In genomic region chr2:76050911-76051310, GRCm38 (mm10) we compare ENCODE assay signal across 12 mouse cellular contexts.
"Had no signal": no experiment of that assay in that cellular context is flagged by ENCODE, and none has a peak within 500 bp of the region (broad histone marks: within the 10 kb centered on the region; RNA-seq: fewer than 3 reads in every experiment).

No protein-coding gene starts in this region.

- H3K4me2 ChIP-seq: intestine, embryonic 15.5 days; limb, embryonic 15.5 days; liver, embryonic 12.5 days; midbrain, embryonic 12.5 days; stomach, embryonic 15.5 days had no signal

- H3K27ac ChIP-seq: intestine, embryonic 15.5 days; limb, embryonic 15.5 days; liver, embryonic 12.5 days; midbrain, embryonic 12.5 days; stomach, embryonic 15.5 days had no signal

- H3K9me3 ChIP-seq: intestine, embryonic 15.5 days; limb, embryonic 15.5 days; liver, embryonic 12.5 days; midbrain, embryonic 12.5 days; stomach, embryonic 15.5 days had no signal

- ATAC-seq: liver, embryonic 12.5 days had no signal

- H3K4me1 ChIP-seq: intestine, embryonic 15.5 days; limb, embryonic 15.5 days; liver, embryonic 12.5 days; midbrain, embryonic 12.5 days had no signal

- H3K27me3 ChIP-seq: intestine, embryonic 15.5 days; limb, embryonic 15.5 days; liver, embryonic 12.5 days; midbrain, embryonic 12.5 days; stomach, embryonic 15.5 days had no signal

- DNase-seq: layer of hippocampus, adult 9-11 months; layer of hippocampus, postnatal 36 days; retina, postnatal 1 day; right cerebral cortex, postnatal 4 days; thymus, adult 2 months; thymus, postnatal 25 days had no signal

- H3K36me3 ChIP-seq: intestine, embryonic 15.5 days; limb, embryonic 15.5 days; liver, embryonic 12.5 days; midbrain, embryonic 12.5 days; stomach, embryonic 15.5 days had no signal

- H3K9ac ChIP-seq: intestine, embryonic 15.5 days; limb, embryonic 15.5 days; liver, embryonic 12.5 days; midbrain, embryonic 12.5 days; stomach, embryonic 15.5 days had no signal

- H3K4me3 ChIP-seq: intestine, embryonic 15.5 days; limb, embryonic 15.5 days; liver, embryonic 12.5 days; midbrain, embryonic 12.5 days; myocyte; stomach, embryonic 15.5 days had no signal
